ENCODE assay signal across 23 mouse cellular contexts in the genomic region with DNA sequence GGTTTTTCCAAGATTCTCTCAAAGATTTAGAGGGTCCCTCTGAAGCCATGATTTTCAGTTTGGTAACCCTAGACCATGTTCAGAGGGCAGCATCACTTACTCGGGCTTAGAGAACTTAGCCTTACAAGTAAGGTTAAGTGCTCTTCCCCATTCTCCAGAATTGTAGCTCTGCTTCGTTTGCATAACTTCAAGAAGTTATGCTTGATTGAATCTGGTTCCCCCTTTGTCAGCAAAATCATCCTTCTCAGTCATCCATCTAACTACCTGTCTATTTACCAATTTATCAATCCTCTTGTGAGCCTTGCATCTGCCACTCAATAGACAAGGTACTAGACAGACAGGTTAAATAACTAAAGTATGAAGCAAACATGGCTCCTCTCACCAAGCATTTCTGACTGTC.
DNase-seq lines count a peak whose midpoint lies in the region; ATAC-seq and TF ChIP-seq lines count a peak whose summit lies in the region.
"Had no signal": no experiment of that assay in that cellular context is flagged by ENCODE, and none has a peak within 500 bp of the region (broad histone marks: within the 10 kb centered on the region; RNA-seq: fewer than 3 reads in every experiment).

No protein-coding gene starts in this region.

- no peak overlapping the region for H3K4me3 ChIP-seq in CH12.LX (replicated peaks in 1 of 3; ENCODE audit: low read depth in 2 of 3, low read length in 2 of 3, poor library complexity in 1 of 3)
- H3K4me3 ChIP-seq in hindbrain, embryonic 10.5 days: no peak overlapping the region

- TF ChIP-seq EP300 in CH12.LX (IDR thresholded peaks at IDR 0.05; ENCODE audit: low read length): no peak

- no peak overlapping the region for H3K4me2 ChIP-seq in CH12.LX (ENCODE audit: insufficient read depth, low read depth, poor library complexity, severe bottlenecking)

- no peak for TF ChIP-seq RAD21 in CH12.LX (IDR thresholded peaks at IDR 0.05; ENCODE audit: low read depth, low read length)

- no peaks in the 10 kb centered on the region for H3K79me2 ChIP-seq in CH12.LX (replicated peaks; ENCODE audit: control insufficient read depth, extremely low read depth, insufficient read depth, poor library complexity, severe bottlenecking)

- H3K27ac ChIP-seq in CH12.LX (ENCODE audit: insufficient read depth, low read depth): no peak overlapping the region
- H3K27ac ChIP-seq in hindbrain, embryonic 10.5 days: no peak overlapping the region

- in situ Hi-C loops in CH12.LX (cut with MboI; ENCODE audit: low pct_ligation_motif_present, low pct_unique_long_range_greater_than_20kb, low sequenced_read_pairs): no loop called here

- no peaks in the 10 kb centered on the region for H3K27me3 ChIP-seq in CH12.LX (replicated peaks)
- H3K27me3 ChIP-seq in splenic B cell, adult 2 months (ENCODE audit: control insufficient read depth, insufficient read depth, low read length, poor library complexity, severe bottlenecking): no peaks in the 10 kb centered on the region
- H3K27me3 ChIP-seq in hindbrain, embryonic 10.5 days (ENCODE audit: insufficient read depth, poor library complexity, severe bottlenecking): no peaks in the 10 kb centered on the region
- H3K27me3 ChIP-seq: Patski had no signal

- H3K4me1 ChIP-seq in CH12.LX (ENCODE audit: control insufficient read depth in 1 of 2, insufficient read depth in 2 of 2): peaks cover 0 to 8% of the 10 kb centered on the region in 2 experiments; a peak in 1 of 4 replicates
- H3K4me1 ChIP-seq in hindbrain, embryonic 10.5 days (replicated peaks): no peaks in the 10 kb centered on the region

- peaks cover 2% of the 10 kb centered on the region for H3K9me3 ChIP-seq in CH12.LX (replicated peaks; ENCODE audit: low read length)
- no peaks in the 10 kb centered on the region for H3K9me3 ChIP-seq in hindbrain, embryonic 10.5 days
- H3K9me3 ChIP-seq: G1E had no signal

- WGBS in hindbrain, embryonic 10.5 days: 76% methylated on average over 2 of the region's 2 CpGs

- H3K36me3 ChIP-seq in CH12.LX (replicated peaks in 1 of 2; ENCODE audit: control insufficient read depth in 1 of 2, insufficient read depth in 1 of 2, low read length in 1 of 2): no peaks in the 10 kb centered on the region
- no peaks in the 10 kb centered on the region for H3K36me3 ChIP-seq in splenic B cell, adult 2 months (ENCODE audit: control insufficient read depth, insufficient read depth, low read length, poor library complexity, severe bottlenecking)
- H3K36me3 ChIP-seq in hindbrain, embryonic 10.5 days: no peaks in the 10 kb centered on the region
- H3K36me3 ChIP-seq: G1E had no signal

- TF ChIP-seq POLR2A in CH12.LX (IDR thresholded peaks at IDR 0.05; ENCODE audit: low read depth, low read length): no peak

- peak; percentile 26; the same call in 1 of the 2 replicates for ATAC-seq in neutrophil, adult 5-6 weeks (ENCODE audit: extremely low read depth, insufficient number of reproducible peaks, low FRiP score, poor library complexity, severe bottlenecking)
- ATAC-seq in erythroblast, adult 5-6 weeks (replicated peaks; ENCODE audit: low FRiP score, poor library complexity, severe bottlenecking): no peak
- ATAC-seq: activated CD4-positive, CD25-positive, alpha-beta regulatory T cell, adult 4 months; CD4-positive, CD25-positive, alpha-beta regulatory T cell, adult 4 months; Patski had no signal

- peak; percentile 50 for DNase-seq in A20 (ENCODE audit: low read depth, low spot score)
- peak; percentile 46 for DNase-seq in CH12.LX (ENCODE audit: extremely low read depth)
- peak; percentile 46 for DNase-seq in splenic B cell, adult 2 months (ENCODE audit: low read depth, low spot score)
- no peak for DNase-seq in cerebellum, adult 8-10 months
- DNase-seq in adrenal gland, adult 18-20 months (ENCODE audit: low spot score in 2 of 2): no peak
- DNase-seq in hindbrain, embryonic 10.5 days (ENCODE audit: low spot score): no peak
- DNase-seq: adrenal gland, adult 2 months; adrenal gland, adult 8-10 months; adrenal gland, postnatal 10 days; adrenal gland, postnatal 14 days; adrenal gland, postnatal 25 days; adrenal gland, postnatal 36 days; cerebellum, adult 11 months; cerebellum, adult 11-12 months; cerebellum, adult 18-20 months; cerebellum, adult 2 months; cerebellum, adult 9-10 months had no signal

- H3K9ac ChIP-seq in CH12.LX (ENCODE audit: insufficient read depth, low read depth): no peak overlapping the region

- dilution Hi-C loops in CH12.LX (cut with MboI; ENCODE audit: extremely low pct_ligation_motif_present, extremely low pct_unique_long_range_greater_than_20kb, low sequenced_read_pairs): no loop called here

- TF ChIP-seq CTCF in CH12.LX (conservative IDR thresholded peaks at IDR 0.05 in 1 of 2, IDR thresholded peaks at IDR 0.05 in 1 of 2; ENCODE audit: low read depth in 2 of 2, low read length in 2 of 2): no peak

TF ChIP-seq in CH12.LX, 34 proteins besides CTCF, POLR2A, EP300 and RAD21:
- TF ChIP-seq UBTF (IDR thresholded peaks at IDR 0.05; ENCODE audit: low read depth, low read length) (no peak), MAFK (IDR thresholded peaks at IDR 0.05; ENCODE audit: insufficient replicate concordance, low read length) (peak; percentile 80)
TF ChIP-seq in CH12.LX: peak in this region for 1.

Comparison
In these comparisons a context has a peak if more than half of its experiments do, and no peak if none do; other contexts are left out.
1. DNase-seq: peak in A20 (single experiment), CH12.LX (single experiment) and splenic B cell, adult 2 months (single experiment); none in cerebellum, adult 8-10 months (single experiment), adrenal gland, adult 18-20 months (0 of 2) and hindbrain, embryonic 10.5 days (single experiment).